ENCODE assay signal across 13 mouse cellular contexts in genomic region chr14:101737501-101737900, GRCm38 (mm10). TPM values are rescaled to one million over a fixed set of nuclear protein-coding genes. Genes with fewer than 3 reads are reported as not detected.
"Had no signal": no experiment of that assay in that cellular context is flagged by ENCODE, and none has a peak within 500 bp of the region (broad histone marks: within the 10 kb centered on the region; RNA-seq: fewer than 3 reads in every experiment).

No protein-coding gene starts in this region.

- DNase-seq: retina, postnatal 1 day; right cerebral cortex, adult 18-20 months; right cerebral cortex, postnatal 14 days; right cerebral cortex, postnatal 25 days; right cerebral cortex, postnatal 4 days; spleen, adult 18-20 months; thymus, adult 18-20 months; thymus, adult 2 months; thymus, postnatal 14 days; thymus, postnatal 25 days; thymus, postnatal 36 days; thymus, postnatal 4 days had no signal

RNA-seq across cellular contexts. Expression of gene Gm9922, which starts 7.9 kb away (rescaled TPM):
- total RNA-seq: neutrophil, adult 5-6 weeks had no signal
